Mouse (Mus musculus) spleen, postnatal 4 days (tissue): ENCODE results near the gene Uaca.

Experiments
- DNase-seq, 2 experiments: peaks; one replicate each; pipeline ENCODE4 v3.0.0; 2022; ENCODE audit warnings: low spot score in 2 of 2

Uaca gene

DNA sequence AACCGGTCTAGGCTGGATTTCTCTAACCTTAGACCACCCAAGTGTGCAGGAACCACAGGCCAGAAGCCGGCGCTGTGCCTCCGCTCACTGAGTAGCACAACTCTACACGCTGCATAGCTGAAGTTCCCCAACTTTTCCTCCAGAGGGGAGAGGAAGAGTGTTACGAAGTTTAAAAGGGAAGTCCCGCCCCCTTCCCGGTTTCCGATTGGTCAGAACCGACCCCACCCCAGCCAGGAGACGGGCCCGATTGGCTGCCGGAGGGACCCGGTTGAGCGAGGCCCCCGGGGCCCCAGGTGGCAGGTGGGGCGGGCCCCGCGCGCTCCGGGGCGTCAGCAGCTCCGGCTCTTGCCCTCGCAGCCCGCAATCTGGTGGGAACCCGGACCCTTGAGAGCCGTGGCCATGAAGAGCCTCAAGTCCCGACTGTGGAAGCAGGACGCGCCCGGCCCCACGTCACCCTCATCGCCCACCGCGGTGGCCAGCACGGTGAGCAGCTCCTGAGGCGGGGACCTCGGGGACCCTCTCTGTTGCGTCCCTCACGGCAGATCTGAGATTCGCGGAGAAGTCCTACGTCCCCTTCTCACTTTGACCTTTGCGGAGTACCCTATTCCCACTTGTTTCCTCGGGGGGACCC is at the start of gene Uaca:
Uaca (plus strand) TSS at position 333 of the 631 bp plus-strand sequence.
- peak; percentile 56 to 72 for DNase-seq

DNA sequence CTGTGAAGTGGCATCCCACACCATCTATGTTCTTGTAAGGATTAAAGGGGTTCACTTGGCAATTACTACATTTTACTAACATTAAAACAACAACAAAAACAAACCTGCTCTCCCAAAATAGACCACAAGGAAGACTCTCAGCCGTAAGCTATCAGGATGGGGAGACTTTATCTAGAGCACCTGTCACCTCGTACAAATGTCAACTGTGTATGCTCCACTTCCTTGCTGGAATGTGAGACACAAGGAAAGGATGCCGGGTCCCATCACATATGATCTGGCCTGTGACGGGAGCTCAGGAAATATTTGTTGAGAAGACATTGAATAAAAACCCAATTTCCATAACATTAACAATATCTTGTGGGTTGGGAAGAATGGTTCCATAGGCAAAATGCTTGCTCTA is 49.4 kb upstream of the Uaca start:
- DNase-seq: no peak

DNA sequence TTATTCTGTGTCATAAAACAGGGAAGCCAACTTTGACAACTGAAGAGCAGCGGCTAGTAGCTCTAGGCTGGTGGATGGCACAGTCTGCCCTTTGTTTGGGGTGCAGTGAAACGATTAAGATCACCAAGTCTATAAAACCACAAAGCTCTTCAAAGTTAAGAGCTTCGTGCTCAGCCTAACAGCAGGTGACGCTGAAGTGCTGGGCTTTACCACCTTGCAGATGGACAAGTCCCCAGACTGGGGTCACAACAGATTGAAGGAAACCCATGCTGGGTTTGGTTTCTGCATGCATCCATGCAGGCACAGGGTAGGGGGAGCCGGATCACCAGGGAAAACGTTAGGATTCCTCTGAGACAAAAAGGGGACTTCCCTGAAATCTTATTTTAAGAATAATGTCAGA is 47.8 kb upstream of the Uaca start:
- no peak for DNase-seq

DNA sequence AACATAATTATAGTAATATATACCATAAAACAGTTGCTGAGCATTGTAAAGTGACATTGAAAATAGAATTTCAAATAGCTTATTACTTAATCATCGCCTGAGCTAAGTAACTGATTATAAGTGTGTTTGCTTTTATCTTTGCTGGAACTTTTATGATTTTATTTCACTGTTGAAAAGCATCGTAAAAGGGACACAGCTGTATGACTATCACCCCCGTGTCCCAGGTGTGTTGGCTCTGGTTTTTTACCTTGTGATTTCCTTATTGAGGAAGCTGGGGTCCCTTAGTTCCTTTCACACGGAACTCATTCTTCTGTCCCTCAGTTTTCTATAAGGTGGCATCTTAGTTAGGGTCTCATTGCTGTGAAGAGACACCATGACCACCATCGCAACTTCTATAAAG is 46.7 kb upstream of the Uaca start:
- no peak for DNase-seq

DNA sequence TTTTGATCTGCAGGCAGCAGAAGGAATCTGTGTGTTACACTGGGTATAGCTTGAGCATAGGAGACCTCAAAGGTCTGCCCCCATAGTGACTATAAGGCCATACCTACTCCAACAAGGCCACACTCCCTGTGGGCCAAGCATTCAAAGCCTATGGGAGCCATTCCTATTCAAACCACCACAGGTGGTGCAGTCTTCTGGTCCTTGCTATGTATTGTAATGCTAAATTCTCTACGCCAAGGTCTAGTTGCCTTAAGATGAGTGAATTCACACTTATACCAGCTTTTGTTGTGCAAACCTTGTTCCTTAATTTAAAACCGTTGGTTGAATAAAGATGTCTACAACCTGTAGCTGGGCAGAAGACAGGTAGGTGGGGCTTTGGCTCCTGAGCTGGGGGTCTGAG is 46.2 kb upstream of the Uaca start:
- DNase-seq: no peak

DNA sequence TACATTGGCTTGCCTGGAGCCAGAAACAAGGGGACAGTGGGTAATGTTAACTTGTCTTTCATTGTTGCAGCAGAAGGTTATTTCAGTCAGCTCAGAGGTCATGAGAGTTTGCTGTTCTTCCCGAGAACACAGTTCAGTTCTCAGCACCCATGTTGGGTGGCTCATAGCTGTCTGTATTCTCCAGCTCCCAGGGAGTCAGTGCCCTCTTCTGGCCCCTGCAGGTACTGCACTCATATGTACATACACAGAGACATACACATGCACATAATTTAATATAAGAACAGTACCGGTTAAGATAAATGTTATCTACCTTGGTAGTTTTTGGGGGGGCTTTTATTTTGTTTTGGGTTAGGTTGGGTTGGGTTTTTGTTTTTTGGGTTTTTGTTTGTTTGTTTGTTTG is 45.2 kb upstream of the Uaca start:
- no peak for DNase-seq

DNA sequence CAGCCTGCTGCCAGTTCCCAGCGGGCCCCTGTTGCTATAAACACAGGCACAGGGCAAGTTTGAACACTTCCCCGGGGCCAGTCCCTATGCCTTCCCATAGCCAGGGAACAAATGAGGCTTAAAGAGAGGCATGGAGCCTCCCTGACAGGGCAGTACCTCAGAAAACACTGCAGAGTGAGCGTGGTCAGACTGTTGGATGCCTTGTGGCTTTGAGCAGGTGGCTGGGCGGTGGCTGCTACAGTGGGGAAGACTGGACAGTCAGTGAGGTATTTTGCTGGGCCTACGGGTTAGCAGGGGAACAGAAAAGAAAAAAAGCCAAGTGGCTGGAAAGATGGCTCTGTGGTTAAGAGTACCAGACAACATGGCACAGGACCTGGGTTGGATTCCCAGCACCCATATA is 43.2 kb upstream of the Uaca start:
- no peak for DNase-seq

DNA sequence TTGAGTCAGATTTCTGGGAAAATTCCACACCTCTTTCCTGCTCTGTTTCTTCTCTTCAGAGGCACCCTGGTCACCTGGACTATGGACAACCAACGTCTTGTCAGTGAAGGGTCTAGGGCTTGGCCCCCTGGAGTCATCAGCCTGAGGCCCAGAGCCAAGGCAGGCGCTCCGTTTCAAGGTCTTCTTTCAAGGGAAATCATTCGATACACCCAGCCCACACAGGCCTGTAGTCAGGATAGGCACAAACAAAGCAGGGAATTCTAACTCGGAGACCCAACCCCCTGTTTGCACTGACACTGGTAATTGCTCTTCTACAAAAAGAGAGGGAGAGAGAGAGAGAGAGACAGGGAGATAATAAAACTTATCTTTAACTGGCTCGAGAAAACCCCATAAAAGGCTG is 42.4 kb upstream of the Uaca start:
- DNase-seq: no peak

DNA sequence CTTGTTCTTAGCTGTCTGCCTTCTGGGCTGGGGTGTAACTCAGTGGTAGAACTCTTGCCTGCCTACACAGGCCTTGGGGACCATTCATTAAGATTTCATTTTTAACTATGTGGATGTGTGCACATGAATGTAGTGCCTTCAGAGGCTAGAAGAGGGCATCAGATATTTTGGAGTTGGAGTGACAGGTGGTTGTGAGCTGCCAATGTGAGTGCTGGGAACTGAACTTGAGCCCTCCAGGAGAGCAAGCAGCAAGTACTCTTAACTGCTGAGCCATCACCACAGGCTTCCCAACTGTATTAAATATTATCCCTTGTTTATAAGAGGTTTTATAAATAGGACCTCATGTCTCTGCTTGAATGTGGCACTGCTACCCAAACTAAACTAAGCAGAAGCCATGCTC is 41.7 kb upstream of the Uaca start:
- no peak for DNase-seq

DNA sequence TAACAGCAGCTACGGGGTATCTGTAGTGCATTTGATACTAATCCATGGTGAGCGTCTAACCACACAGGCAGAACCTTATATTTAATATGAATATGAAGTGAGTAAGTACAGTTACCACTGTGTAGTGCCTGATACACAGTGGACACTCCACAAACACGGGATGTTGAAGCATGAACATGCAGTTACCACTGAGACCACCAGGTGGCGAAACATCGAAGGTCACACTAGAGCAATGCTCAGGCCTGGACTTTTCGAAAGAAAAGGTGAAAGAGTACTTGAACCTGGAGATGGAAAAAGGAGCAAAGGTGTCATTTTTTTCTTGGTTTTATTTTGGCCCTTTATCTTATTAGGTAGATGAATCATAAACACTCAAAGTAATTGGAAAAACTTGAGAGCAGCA is 38.1 kb upstream of the Uaca start:
- peak; percentile 50 to 79 for DNase-seq

DNA sequence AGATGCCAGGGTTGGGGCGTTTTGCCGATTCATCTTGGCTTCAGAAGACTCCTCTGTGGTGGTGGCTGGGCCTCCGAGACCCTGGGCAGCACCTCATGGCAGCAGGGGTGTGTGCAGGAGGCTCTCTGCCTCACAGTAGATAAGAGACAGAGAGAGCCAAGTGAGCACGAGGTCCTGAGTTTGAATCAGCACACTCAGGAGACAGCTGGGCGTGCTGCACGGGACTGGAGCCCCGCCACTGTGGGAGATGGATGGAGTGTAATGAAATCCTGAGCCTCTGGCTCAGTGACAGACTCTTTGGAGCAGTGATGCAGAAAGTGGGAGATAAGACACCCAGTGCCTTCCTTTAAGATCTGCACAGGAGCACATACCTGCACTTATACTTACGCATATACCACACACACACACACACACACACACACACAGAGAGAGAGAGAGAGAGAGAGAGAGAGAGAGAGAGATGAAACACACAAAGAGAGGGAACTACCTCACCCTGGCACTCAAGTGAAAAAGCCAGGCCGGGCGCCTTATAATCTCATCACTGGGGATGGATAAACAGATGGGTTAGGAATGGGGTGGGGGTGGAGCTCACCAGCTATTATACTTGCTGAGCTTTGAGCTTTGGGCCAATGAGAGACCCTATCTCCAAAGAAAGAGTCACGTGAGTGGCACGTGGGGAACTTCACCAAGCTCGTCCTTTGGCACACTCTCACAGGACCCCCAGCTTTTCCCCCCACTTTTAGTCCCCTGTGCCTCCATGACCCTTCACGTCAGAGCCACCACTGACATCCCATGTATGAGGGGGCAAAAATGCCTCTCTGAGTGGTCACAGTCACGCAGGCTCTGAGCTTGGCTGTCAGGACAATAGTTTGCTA is 37.2 kb upstream of the Uaca start:
- no peak for DNase-seq

DNA sequence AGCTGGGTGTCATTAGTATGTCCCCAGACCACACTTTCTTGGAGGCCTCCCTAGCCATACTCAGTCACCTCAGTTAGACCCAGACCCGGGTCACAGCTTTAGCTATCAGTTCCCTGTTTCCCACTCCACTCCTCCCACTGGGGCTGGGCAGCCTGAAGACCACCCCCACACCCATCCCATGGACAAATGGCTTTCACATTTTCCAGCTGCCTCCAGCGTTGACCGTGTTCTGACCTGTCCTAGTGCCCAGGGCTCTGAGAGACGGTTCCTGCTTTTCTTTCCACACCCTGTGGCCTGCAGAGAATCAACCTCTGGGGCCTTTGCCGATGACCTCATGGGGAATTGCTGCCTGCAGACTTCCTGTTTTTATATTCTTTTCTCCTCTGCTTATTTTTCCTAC is 36.5 kb upstream of the Uaca start:
- no peak for DNase-seq

DNA sequence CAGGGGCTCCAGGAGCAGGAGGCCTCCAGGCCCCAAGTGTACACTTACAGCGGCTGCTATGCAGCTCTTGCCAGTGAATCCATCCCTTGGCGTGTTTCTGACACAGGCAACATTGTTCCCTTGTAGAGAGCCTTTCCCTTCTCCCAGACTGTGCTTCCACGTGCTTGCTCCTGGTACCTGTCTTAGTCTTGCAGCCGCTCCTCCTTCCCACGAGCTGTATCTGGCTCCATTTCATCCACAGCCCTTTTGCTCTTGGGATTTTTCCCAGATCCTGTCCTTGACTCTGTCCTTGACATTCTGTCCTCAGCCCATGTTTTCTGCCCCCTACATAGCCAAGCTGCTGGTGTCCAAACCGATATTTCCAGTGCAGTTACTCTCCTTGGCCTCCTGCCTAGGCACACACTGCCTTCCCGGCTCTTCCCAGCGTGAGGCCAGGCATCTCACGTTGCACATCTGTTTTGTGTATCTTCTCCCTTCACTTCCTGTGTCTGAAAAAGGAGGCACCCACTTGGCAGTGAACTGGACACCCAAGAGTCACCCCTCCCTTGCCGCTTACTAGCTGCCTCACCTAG is 34.8 kb upstream of the Uaca start:
- DNase-seq: no peak

DNA sequence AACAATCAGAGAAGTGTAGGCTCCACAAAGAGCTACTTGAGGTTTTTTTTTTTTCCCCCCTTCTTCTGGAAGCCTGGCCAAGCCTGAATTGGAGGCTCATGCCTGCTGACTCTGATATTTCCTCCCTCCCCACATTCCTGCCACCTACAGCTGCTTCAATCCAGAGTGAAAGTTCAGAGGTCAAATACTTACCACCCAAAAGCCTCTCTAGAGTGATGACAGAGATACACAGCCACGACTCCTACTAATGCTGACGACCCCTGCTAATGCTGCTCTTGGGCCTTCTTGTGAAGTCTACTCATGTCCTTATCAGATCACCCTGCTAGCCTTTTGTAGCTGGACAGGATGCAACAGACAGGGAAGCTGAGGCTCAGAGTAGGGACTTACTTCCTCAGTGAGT is 29.2 kb upstream of the Uaca start:
- DNase-seq: no peak

DNA sequence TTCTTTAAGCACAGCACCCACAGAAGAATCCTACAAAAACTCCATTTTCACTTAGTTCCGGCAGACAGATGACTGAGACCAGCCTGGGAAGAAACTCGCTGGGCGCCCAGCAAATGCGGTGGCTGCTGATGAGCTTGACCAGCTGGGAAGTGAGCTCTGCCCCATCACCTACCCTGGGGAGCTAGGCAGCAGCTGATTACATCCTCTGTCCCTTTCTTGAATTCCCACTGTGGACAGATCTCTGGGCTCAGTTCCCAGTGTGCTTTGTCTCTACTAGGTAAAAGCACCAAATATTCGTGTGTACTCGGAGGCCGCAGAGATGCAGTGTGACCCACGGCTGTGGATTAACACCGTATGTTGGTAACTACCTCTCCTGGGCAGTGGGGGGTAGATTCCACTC is 25.9 kb upstream of the Uaca start:
- no peak for DNase-seq

DNA sequence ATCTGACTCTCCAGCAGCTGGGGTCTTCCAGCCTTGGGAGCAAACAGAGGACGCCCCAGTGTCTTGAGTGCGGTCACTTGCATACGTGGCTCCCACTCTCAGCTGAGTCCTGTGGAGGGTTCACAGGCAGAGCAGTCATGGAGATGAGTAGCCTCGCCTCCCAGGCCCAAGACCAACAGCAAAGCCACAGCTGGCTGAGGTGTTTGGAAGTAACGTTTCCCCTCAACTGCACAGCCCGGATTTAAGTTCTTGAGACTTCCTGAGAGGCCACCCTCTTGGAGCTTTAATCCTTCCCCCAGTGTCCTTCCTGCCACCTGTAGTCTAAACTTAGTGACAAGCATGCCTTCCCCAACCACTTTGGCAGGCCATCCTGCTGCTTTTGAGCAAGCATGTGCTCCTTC is 24.6 kb upstream of the Uaca start:
- DNase-seq: no peak

DNA sequence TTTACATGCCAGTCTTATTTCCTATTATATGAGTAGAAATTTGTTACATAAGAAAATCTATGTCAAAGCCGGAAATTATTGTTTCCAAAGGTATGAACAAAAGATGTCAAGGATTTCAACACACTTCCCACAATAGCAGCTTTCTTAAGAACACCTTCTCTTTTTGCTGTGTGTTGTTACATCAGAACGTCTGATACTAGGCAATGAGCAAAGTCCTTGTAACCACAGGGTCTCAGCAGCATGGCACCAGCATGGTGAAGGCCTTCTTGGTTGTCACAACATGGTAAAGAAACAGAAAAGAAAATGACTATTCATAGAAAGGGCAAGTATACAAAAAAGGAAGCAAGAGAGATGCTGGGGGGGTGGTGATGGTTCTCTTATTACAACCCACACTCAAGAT is 20.6 kb upstream of the Uaca start:
- DNase-seq: no peak

DNA sequence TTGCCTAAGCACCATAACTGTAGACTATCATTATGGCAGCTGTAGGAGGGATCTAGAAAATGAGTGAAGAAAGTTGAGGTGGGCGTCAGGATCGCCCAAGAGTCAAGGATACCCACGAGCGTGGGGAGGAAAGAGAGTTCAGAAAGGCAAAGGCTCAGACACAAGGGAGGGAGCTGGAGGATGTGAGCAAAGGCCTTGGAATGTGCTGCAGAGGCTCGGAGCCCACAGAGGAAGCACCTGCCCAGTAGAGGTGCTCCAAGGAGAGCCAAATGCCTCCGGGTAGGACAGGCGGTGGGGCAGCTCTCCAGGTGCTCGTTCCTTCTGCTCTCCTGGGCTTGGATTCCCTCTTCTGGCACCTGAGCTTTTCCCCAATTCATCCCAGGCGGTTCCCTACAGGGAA is 17.4 kb upstream of the Uaca start:
- DNase-seq: no peak

DNA sequence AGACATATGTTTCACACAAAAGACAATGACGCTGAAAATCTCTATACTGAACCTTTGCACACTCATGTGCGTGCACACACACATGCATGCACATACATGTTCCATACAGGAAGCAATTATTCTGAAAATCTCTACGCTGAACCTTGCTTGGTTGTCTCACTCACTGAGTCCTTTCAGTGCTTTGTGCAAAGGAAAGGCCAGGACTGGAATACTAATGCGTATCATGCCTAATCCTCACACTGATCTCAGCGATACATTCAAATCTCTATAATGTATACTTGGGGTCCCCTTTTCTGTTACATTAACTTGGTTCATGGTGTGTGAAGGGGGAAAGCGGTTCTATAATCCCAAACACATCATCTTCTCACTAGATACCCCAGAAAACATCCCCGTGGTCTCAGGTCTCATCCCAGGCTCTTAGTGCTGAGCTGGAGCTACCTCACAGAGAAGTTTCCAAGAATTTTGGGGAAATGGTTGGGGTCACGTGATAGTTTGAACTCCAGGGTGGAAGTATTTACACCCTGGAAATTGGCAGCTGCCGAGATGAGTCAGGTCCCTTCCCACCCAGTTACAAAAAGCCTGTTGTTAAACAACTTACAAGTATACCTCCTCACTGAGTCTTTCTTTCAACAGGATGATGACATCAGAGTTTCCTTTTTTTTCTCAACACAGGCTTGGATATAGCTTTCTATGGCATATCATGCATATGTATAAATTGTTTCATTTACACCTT is 12.1 kb upstream of the Uaca start:
- no peak for DNase-seq

DNA sequence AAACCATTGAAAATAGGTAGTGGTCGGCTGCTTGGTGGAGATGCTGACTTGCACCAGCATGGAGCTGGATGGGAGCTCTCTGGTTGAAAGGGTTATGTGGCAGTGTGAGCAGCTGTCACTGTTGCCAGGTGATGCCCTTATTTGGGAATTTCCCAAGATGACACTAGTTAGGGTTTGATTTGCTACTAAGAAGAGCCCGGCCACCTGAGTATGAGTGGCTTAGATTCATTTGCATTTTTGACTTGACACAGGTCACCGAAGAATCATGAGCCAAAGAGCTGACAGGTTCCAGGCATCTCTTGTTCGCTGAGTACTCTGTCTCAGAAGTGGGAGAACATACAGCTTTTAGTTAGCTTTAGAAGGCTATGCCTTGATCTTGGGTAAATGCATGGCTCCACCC is 9.3 kb upstream of the Uaca start:
- no peak for DNase-seq

DNA sequence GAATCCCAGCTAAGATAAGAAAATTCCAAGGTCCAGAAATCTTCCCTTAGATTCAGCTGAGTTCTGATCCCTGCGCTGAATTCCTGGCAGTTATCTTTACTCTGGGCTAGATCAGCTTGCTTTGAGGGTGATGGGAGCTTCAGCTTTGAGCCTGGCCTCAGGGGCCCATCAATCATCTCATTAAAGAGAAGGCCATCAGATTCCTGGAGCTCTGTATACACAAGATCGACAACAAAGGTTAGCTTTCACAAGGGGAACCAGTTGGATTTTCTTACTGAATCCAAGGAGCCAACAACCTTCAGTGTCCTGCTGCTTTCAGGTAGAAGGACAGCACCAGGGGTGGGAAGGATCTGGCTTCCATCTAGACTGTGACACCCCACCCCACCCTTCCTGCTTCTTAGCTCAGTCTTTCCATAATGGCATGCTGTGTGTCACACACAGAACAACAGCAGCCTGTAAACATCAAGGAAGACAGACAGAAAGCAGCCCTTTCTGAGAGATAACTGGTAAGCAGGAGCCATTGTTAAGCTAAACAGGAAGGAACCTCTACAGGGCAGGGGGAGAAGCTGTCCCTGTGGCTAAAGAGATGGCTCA is 6.7 kb upstream of the Uaca start:
- DNase-seq: no peak

DNA sequence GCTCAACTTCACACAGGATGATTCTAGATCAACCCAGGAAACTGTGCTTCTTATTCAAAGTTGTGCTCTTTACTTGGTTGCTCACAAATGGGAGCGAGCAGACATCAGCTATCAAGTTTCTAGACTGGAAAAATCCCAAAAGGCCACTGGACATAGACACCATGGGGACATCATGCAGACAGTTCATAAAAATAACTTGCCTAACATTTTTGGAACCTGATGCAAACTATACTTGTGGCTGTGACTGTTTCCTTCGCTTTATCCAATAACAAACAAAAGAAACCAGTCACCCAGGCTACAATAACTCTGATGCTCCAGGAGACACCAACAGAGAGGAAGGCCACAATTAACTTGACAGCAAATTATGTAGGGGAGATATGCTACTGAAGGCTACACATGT is 4.1 kb upstream of the Uaca start:
- DNase-seq: no peak
